In genomic region chr5:96240856-96241255, GRCm38 (mm10) we compare ENCODE assay signal across 20 mouse cellular contexts. TPM values are rescaled to one million over a fixed set of nuclear protein-coding genes. Genes with fewer than 3 reads are reported as not detected.
DNase-seq lines count a peak whose midpoint lies in the region; ATAC-seq and TF ChIP-seq lines count a peak whose summit lies in the region.
"Had no signal": no experiment of that assay in that cellular context is flagged by ENCODE, and none has a peak within 500 bp of the region (broad histone marks: within the 10 kb centered on the region; RNA-seq: fewer than 3 reads in every experiment).

No protein-coding gene starts in this region.

- no peak for TF ChIP-seq CTCF in lung, postnatal 0 days (IDR thresholded peaks at IDR 0.05)

- WGBS in lung, postnatal 0 days, result 74% methylated on average over 1 of the region's 1 CpGs
- 82% methylated on average over 1 of the region's 1 CpGs for WGBS in forebrain, embryonic 16.5 days

- intact Hi-C loops in left cerebral cortex, postnatal 10 days (cut with DNase I), result no loop called here

- peak; percentile 15 for DNase-seq in lung, postnatal 0 days (ENCODE audit: low spot score)
- DNase-seq in lung, postnatal 36 days, result no peak
- peak; percentile 76 for DNase-seq in adipocyte (ENCODE audit: low spot score)
- DNase-seq in left cerebral cortex, postnatal 10 days (ENCODE audit: extremely low spot score in 1 of 2, low spot score in 2 of 2), result no peak
- DNase-seq: adrenal gland, adult 8-10 months; adrenal gland, postnatal 25 days; cerebellum, adult 11-12 months; cerebellum, adult 8-10 months; cerebellum, postnatal 14 days; gastrocnemius, postnatal 25 days; heart, postnatal 36 days had no signal

- H3K9ac ChIP-seq in lung, postnatal 0 days (replicated peaks; ENCODE audit: low read depth), result no peak overlapping the region
- no peak overlapping the region for H3K9ac ChIP-seq in forebrain, embryonic 16.5 days (replicated peaks; ENCODE audit: low read depth, low read length)
- H3K9ac ChIP-seq: hindbrain, embryonic 13.5 days; intestine, embryonic 15.5 days had no signal

- no peak for ATAC-seq in lung, postnatal 0 days
- ATAC-seq in megakaryocyte, adult 5-6 weeks (ENCODE audit: poor library complexity, severe bottlenecking), result peak; percentile 22
- no peak for ATAC-seq in forebrain, embryonic 16.5 days
- ATAC-seq: CD4-positive, CD25-positive, alpha-beta regulatory T cell, adult 4 months; forebrain, embryonic 14.5 days; hindbrain, embryonic 16.5 days; intestine, embryonic 15.5 days had no signal

- no peak overlapping the region for H3K27ac ChIP-seq in lung, postnatal 0 days (ENCODE audit: low read length)
- H3K27ac ChIP-seq in forebrain, embryonic 16.5 days (ENCODE audit: low read length), result no peak overlapping the region
- H3K27ac ChIP-seq: hindbrain, embryonic 10.5 days; hindbrain, embryonic 13.5 days; intestine, embryonic 15.5 days had no signal

- no peak overlapping the region for H3K4me2 ChIP-seq in lung, postnatal 0 days (replicated peaks; ENCODE audit: low read depth, low read length)
- H3K4me2 ChIP-seq in forebrain, embryonic 16.5 days (ENCODE audit: low read length), result no peak overlapping the region
- H3K4me2 ChIP-seq: heart, embryonic 11.5 days; hindbrain, embryonic 13.5 days; intestine, embryonic 15.5 days had no signal

- H3K4me3 ChIP-seq in lung, postnatal 0 days (ENCODE audit: low read depth, low read length), result no peak overlapping the region
- no peak overlapping the region for H3K4me3 ChIP-seq in forebrain, embryonic 16.5 days (replicated peaks; ENCODE audit: low read length)
- H3K4me3 ChIP-seq: hindbrain, embryonic 10.5 days; hindbrain, embryonic 13.5 days; intestine, embryonic 15.5 days had no signal

- no peaks in the 10 kb centered on the region for H3K4me1 ChIP-seq in lung, postnatal 0 days (ENCODE audit: insufficient read depth, low read depth, low read length)
- no peaks in the 10 kb centered on the region for H3K4me1 ChIP-seq in forebrain, embryonic 16.5 days (replicated peaks; ENCODE audit: control insufficient read depth, insufficient read depth, low read length)
- H3K4me1 ChIP-seq: hindbrain, embryonic 10.5 days; hindbrain, embryonic 13.5 days; intestine, embryonic 15.5 days had no signal

- H3K27me3 ChIP-seq in lung, postnatal 0 days (replicated peaks; ENCODE audit: insufficient read depth, low read length), result no peaks in the 10 kb centered on the region
- no peaks in the 10 kb centered on the region for H3K27me3 ChIP-seq in forebrain, embryonic 16.5 days (replicated peaks; ENCODE audit: control insufficient read depth, insufficient read depth, low read length)
- H3K27me3 ChIP-seq: hindbrain, embryonic 13.5 days; intestine, embryonic 15.5 days had no signal

- H3K36me3 ChIP-seq in lung, postnatal 0 days (ENCODE audit: insufficient read depth, low read length), result no peaks in the 10 kb centered on the region; the same call in 1 of the 2 replicates
- peaks cover 8% of the 10 kb centered on the region; the same call in 1 of the 2 replicates for H3K36me3 ChIP-seq in forebrain, embryonic 16.5 days (ENCODE audit: control insufficient read depth, insufficient read depth)

- no peak for TF ChIP-seq EP300 in lung, postnatal 0 days (IDR thresholded peaks at IDR 0.05)

- H3K9me3 ChIP-seq in lung, postnatal 0 days (ENCODE audit: low read length), result no peaks in the 10 kb centered on the region
- H3K9me3 ChIP-seq in forebrain, embryonic 16.5 days (ENCODE audit: control insufficient read depth, low read length), result no peaks in the 10 kb centered on the region
- H3K9me3 ChIP-seq: hindbrain, embryonic 10.5 days; hindbrain, embryonic 13.5 days; intestine, embryonic 15.5 days had no signal

RNA-seq across cellular contexts. Expression of gene Mrpl1, which starts 31.6 kb away (rescaled TPM):
- polyA plus RNA-seq in lung, postnatal 0 days (2015; fragmentation: Nextera tagmentation; extraction: Ambion mirVana), result 10.9 and 11.5 TPM in 2 replicates
- total RNA-seq in megakaryocyte, adult 5-6 weeks (2015), result 24.4 and 27.6 TPM in 2 replicates
- 33.4 and 38.2 TPM in 2 replicates for total RNA-seq in megakaryocyte, adult 5-6 weeks (2017)
- total RNA-seq in left cerebral cortex, postnatal 10 days (2021), result 10 to 100 TPM; 13.8 to 15.8 TPM
- polyA plus RNA-seq in forebrain, embryonic 16.5 days (2015; fragmentation: Nextera tagmentation; extraction: Ambion mirVana), result 16.9 and 20.7 TPM in 2 replicates

Comparison
In these comparisons a context has a peak if more than half of its experiments do, and no peak if none do; other contexts are left out.
1. DNase-seq: peak in lung, postnatal 0 days (single experiment) and adipocyte (single experiment); none in lung, postnatal 36 days (single experiment) and left cerebral cortex, postnatal 10 days (0 of 2).